Mouse (Mus musculus) cerebellum, adult 2 months (tissue): ENCODE data around the gene Phf12. TPM values are rescaled to one million over a fixed set of nuclear protein-coding genes. Genes with fewer than 3 reads are reported as not detected.

Experiments used
- DNase-seq, 2 experiments: peaks; one replicate each; pipeline ENCODE4 v3.0.0; 2021
- H3K27ac ChIP-seq: fragments of 200-500 bp; 2 replicates; pipeline ENCODE4 v1.5.1; 2012; ENCODE audit warnings: low read length, control low read depth, inconsistent platforms; ENCODE audit not compliant: insufficient read depth
- H3K27me3 ChIP-seq: fragments of 200-500 bp; 2 replicates; pipeline ENCODE4 v1.6.1; 2012; ENCODE audit warnings: inconsistent platforms, mild to moderate bottlenecking, low read length, moderate library complexity; ENCODE audit not compliant: control insufficient read depth, insufficient read depth
- H3K4me1 ChIP-seq: fragments of 200-500 bp; 2 replicates; pipeline ENCODE4 v1.6.1; 2011; ENCODE audit warnings: low read length; ENCODE audit not compliant: control insufficient read depth, insufficient read depth
- H3K4me3 ChIP-seq: fragments of 200-500 bp; replicated peaks from 2 replicates; pipeline ENCODE3; 2011; ENCODE audit warnings: mild to moderate bottlenecking, low read depth, low read length, control low read depth; ENCODE audit not compliant: insufficient read depth
- CTCF ChIP-seq: fragments of 200-500 bp; IDR thresholded peaks from 2 replicates; pipeline ENCODE4 v1.5.1; 2011; ENCODE audit warnings: low read depth, mild to moderate bottlenecking, control low read depth, low read length, moderate library complexity, borderline replicate concordance; ENCODE audit not compliant: insufficient read depth
- POLR2A ChIP-seq: fragments of 200-500 bp; IDR thresholded peaks from 2 replicates; pipeline ENCODE4 v1.6.1; 2011; ENCODE audit warnings: low read length, control low read depth, borderline replicate concordance; ENCODE audit not compliant: insufficient read depth
- WGBS: fragments of 180-500 bp; shearing (Covaris S2); methylation state at CpG from one replicate; pipeline ENCODE4 v1.1.7; 2018; 5-methylcytosine and 5-hydroxymethylcytosine counted together
- polyA plus RNA-seq: library from polyadenylated mRNA; depleted of rRNA; stranded (reverse); fragments of >200 nt; gene quantifications from 2 replicates; pipeline ENCODE4 v1.2.3, GENCODE M21; 2012

The Phf12 gene
- polyA plus RNA-seq, 1 experiment, result 50.1 TPM

GRCm38 (mm10) chr11:77965101-77966036 lies 17.2 kb upstream of the Phf12 start:
- WGBS, result 6% methylated on average over 17 of the region's 17 CpGs
- TF ChIP-seq CTCF, result no peak
- TF ChIP-seq POLR2A, result no peak
- peak; percentile 94 to 97 for DNase-seq

GRCm38 (mm10) chr11:77966037-77966391 lies 16.5 kb upstream of the Phf12 start:
- Histone ChIP-seq H3K27ac (no peak overlapping the region), H3K4me3 (no peak overlapping the region), H3K4me1 (peaks cover 29% of the 10 kb centered on the region), H3K27me3 (no peaks in the 10 kb centered on the region)
- TF ChIP-seq POLR2A (no peak), CTCF (no peak)
- no peak for DNase-seq
- WGBS, result 4% methylated on average over 5 of the region's 5 CpGs

More at GRCm38 (mm10) chr11:77965101-77966036, 17.2 kb upstream of the Phf12 start:
- Histone ChIP-seq H3K27me3 (no peaks in the 10 kb centered on the region), H3K4me3 (no peak overlapping the region), H3K4me1 (peaks cover 29% of the 10 kb centered on the region), H3K27ac (peak overlapping the region; percentile 24; the same call in 1 of the 2 replicates)

- H3K4me3 ChIP-seq, result no peak overlapping the region
- H3K27me3 ChIP-seq, result no peaks in the 10 kb centered on the region
- DNase-seq, result peak; percentile 77 to 85
- no peak overlapping the region for H3K27ac ChIP-seq
- H3K4me1 ChIP-seq, result peaks cover 29% of the 10 kb centered on the region
- WGBS, result 2% methylated on average over 4 of the region's 4 CpGs
- TF ChIP-seq POLR2A, result no peak
- peak; percentile 73 for TF ChIP-seq CTCF
These were observed 15.4 kb upstream of the Phf12 start for GRCm38 (mm10) chr11:77967114-77967513.

- H3K27ac ChIP-seq, result no peak overlapping the region
- H3K27me3 ChIP-seq, result no peaks in the 10 kb centered on the region
- peaks cover 26% of the 10 kb centered on the region for H3K4me1 ChIP-seq
- H3K4me3 ChIP-seq, result no peak overlapping the region
- no peak for TF ChIP-seq POLR2A
- TF ChIP-seq CTCF, result no peak
- 81% methylated on average over 4 of the region's 4 CpGs for WGBS
- no peak for DNase-seq
These were observed 13.8 kb upstream of the Phf12 start for GRCm38 (mm10) chr11:77968786-77969185.

- TF ChIP-seq CTCF (peak; percentile 62; the same call in 1 of the 2 replicates), POLR2A (no peak)
- WGBS, result 36% methylated on average over 6 of the region's 6 CpGs
These were observed 11.8 kb upstream of the Phf12 start for GRCm38 (mm10) chr11:77970718-77971117.

GRCm38 (mm10) chr11:77973520-77973919 lies 9.0 kb upstream of the Phf12 start:
- Histone ChIP-seq H3K27ac (no peak overlapping the region), H3K4me1 (peaks cover 7% of the 10 kb centered on the region; the same call in 1 of the 2 replicates), H3K27me3 (no peaks in the 10 kb centered on the region), H3K4me3 (no peak overlapping the region)
- TF ChIP-seq CTCF (no peak), POLR2A (no peak)
- 82% methylated on average over 7 of the region's 7 CpGs for WGBS
- peak in 1 of 2 experiments; percentile 14 for DNase-seq

More at GRCm38 (mm10) chr11:77970718-77971117, 11.8 kb upstream of the Phf12 start:
- H3K4me3 ChIP-seq, result no peak overlapping the region
- peak; percentile 50 to 62 for DNase-seq
- peaks cover 12% of the 10 kb centered on the region for H3K4me1 ChIP-seq
- H3K27me3 ChIP-seq, result no peaks in the 10 kb centered on the region
- H3K27ac ChIP-seq, result no peak overlapping the region

- Histone ChIP-seq H3K27ac (no peak overlapping the region), H3K4me3 (no peak overlapping the region), H3K4me1 (peaks cover 7% of the 10 kb centered on the region; the same call in 1 of the 2 replicates), H3K27me3 (no peaks in the 10 kb centered on the region)
- WGBS, result 52% methylated on average over 15 of the region's 15 CpGs
- DNase-seq, result peak in 1 of 2 experiments; percentile 3
- TF ChIP-seq CTCF (no peak), POLR2A (no peak)
These were observed 8.2 kb upstream of the Phf12 start for GRCm38 (mm10) chr11:77974325-77974724.
